Mouse (Mus musculus): ENCODE measurements around the gene Pde4dip. TPM values are rescaled to one million over a fixed set of nuclear protein-coding genes. Genes with fewer than 3 reads are reported as not detected.
A peak's percentile ranks its signal among the peaks of the same experiment; 100 is the strongest.

Gene Pde4dip
- polyA plus RNA-seq, 1 experiment from 2014 or later: 27.6 TPM

- no peaks in the 10 kb centered on the region for H3K36me3 ChIP-seq (ENCODE audit: control insufficient read depth, insufficient read depth, low read length)
- H3K9me3 ChIP-seq (ENCODE audit: control insufficient read depth, low read length): no peaks in the 10 kb centered on the region
- H3K4me1 ChIP-seq (ENCODE audit: control insufficient read depth, insufficient read depth, low read length): no peaks in the 10 kb centered on the region
- H3K27me3 ChIP-seq (ENCODE audit: control insufficient read depth, insufficient read depth, low read length): no peaks in the 10 kb centered on the region
- DNase-seq (ENCODE audit: low spot score, missing footprints): no peak
- no peak overlapping the region for H3K4me3 ChIP-seq (ENCODE audit: low read depth, low read length)
- ATAC-seq (ENCODE audit: low FRiP score): no peak
- no peak overlapping the region for H3K4me2 ChIP-seq
- no peak overlapping the region for H3K9ac ChIP-seq (ENCODE audit: low read length)
- 78% methylated on average over 2 of the region's 2 CpGs for WGBS
- H3K27ac ChIP-seq (ENCODE audit: low read depth, low read length): no peak overlapping the region
These were observed 199.2 kb downstream of the Pde4dip start for GRCm38 (mm10) chr3:97689289-97689688.

GRCm38 (mm10) chr3:97686372-97687117 is 202.0 kb downstream of the Pde4dip start:
- H3K9ac ChIP-seq (ENCODE audit: low read length): no peak overlapping the region
- no peak for ATAC-seq (ENCODE audit: low FRiP score)
- no peak overlapping the region for H3K4me3 ChIP-seq (ENCODE audit: low read depth, low read length)
- WGBS: 88% methylated on average over 4 of the region's 4 CpGs
- H3K4me1 ChIP-seq (ENCODE audit: control insufficient read depth, insufficient read depth, low read length): peaks cover 3% of the 10 kb centered on the region; the same call in 1 of the 2 replicates
- no peaks in the 10 kb centered on the region for H3K36me3 ChIP-seq (ENCODE audit: control insufficient read depth, insufficient read depth, low read length)
- no peak overlapping the region for H3K4me2 ChIP-seq
- H3K27ac ChIP-seq (ENCODE audit: low read depth, low read length): no peak overlapping the region
- no peak for DNase-seq (ENCODE audit: low spot score, missing footprints)
- no peaks in the 10 kb centered on the region for H3K9me3 ChIP-seq (ENCODE audit: control insufficient read depth, low read length)
- peaks cover 12% of the 10 kb centered on the region for H3K27me3 ChIP-seq (ENCODE audit: control insufficient read depth, insufficient read depth, low read length)

GRCm38 (mm10) chr3:97683560-97684195 is 204.8 kb downstream of the Pde4dip start:
- peaks cover 15% of the 10 kb centered on the region for H3K27me3 ChIP-seq (ENCODE audit: control insufficient read depth, insufficient read depth, low read length)
- no peak overlapping the region for H3K9ac ChIP-seq (ENCODE audit: low read length)
- H3K4me1 ChIP-seq (ENCODE audit: control insufficient read depth, insufficient read depth, low read length): peaks cover 3% of the 10 kb centered on the region; the same call in 1 of the 2 replicates
- no peaks in the 10 kb centered on the region for H3K36me3 ChIP-seq (ENCODE audit: control insufficient read depth, insufficient read depth, low read length)
- peak overlapping the region; percentile 7; the same call in 1 of the 2 replicates for H3K4me2 ChIP-seq
- WGBS: 6% methylated on average over 16 of the region's 16 CpGs
- DNase-seq (ENCODE audit: low spot score, missing footprints) (peak; percentile 91), ATAC-seq (ENCODE audit: low FRiP score) (peak; percentile 28; the same call in 1 of the 2 replicates)
- H3K27ac ChIP-seq (ENCODE audit: low read depth, low read length): no peak overlapping the region
- H3K4me3 ChIP-seq (ENCODE audit: low read depth, low read length): no peak overlapping the region
- H3K9me3 ChIP-seq (ENCODE audit: control insufficient read depth, low read length): no peaks in the 10 kb centered on the region

GRCm38 (mm10) chr3:97682576-97682975 is 205.9 kb downstream of the Pde4dip start:
- H3K9me3 ChIP-seq (ENCODE audit: control insufficient read depth, low read length): no peaks in the 10 kb centered on the region
- DNase-seq (ENCODE audit: low spot score, missing footprints) (no peak), ATAC-seq (ENCODE audit: low FRiP score) (no peak)
- H3K27me3 ChIP-seq (ENCODE audit: control insufficient read depth, insufficient read depth, low read length): peaks cover 15% of the 10 kb centered on the region
- H3K27ac ChIP-seq (ENCODE audit: low read depth, low read length): no peak overlapping the region
- H3K9ac ChIP-seq (ENCODE audit: low read length): no peak overlapping the region
- H3K4me1 ChIP-seq (ENCODE audit: control insufficient read depth, insufficient read depth, low read length): peaks cover 3% of the 10 kb centered on the region; the same call in 1 of the 2 replicates
- WGBS: 25% methylated on average over 5 of the region's 5 CpGs
- 0 out of 2 replicates have a peak overlapping the region, but pooled peaks have one; percentile 30 for H3K4me3 ChIP-seq (ENCODE audit: low read depth, low read length)
- H3K36me3 ChIP-seq (ENCODE audit: control insufficient read depth, insufficient read depth, low read length): no peaks in the 10 kb centered on the region
- H3K4me2 ChIP-seq: peak overlapping the region; percentile 60

GRCm38 (mm10) chr3:97682159-97682502 is 206.4 kb downstream of the Pde4dip start:
- peaks cover 15% of the 10 kb centered on the region for H3K27me3 ChIP-seq (ENCODE audit: control insufficient read depth, insufficient read depth, low read length)
- DNase-seq (ENCODE audit: low spot score, missing footprints): peak; percentile 89

GRCm38 (mm10) chr3:97681321-97682158 is 207.0 kb downstream of the Pde4dip start:
- peaks cover 15% of the 10 kb centered on the region for H3K27me3 ChIP-seq (ENCODE audit: control insufficient read depth, insufficient read depth, low read length)
- H3K4me3 ChIP-seq (ENCODE audit: low read depth, low read length): peak overlapping the region; percentile 30
- peaks cover 3% of the 10 kb centered on the region; the same call in 1 of the 2 replicates for H3K4me1 ChIP-seq (ENCODE audit: control insufficient read depth, insufficient read depth, low read length)
- H3K36me3 ChIP-seq (ENCODE audit: control insufficient read depth, insufficient read depth, low read length): no peaks in the 10 kb centered on the region
- ATAC-seq (ENCODE audit: low FRiP score) (peak; percentile 55), DNase-seq (ENCODE audit: low spot score, missing footprints) (peak; percentile 96)
- H3K9me3 ChIP-seq (ENCODE audit: control insufficient read depth, low read length): no peaks in the 10 kb centered on the region
- H3K27ac ChIP-seq (ENCODE audit: low read depth, low read length): no peak overlapping the region
- 1% methylated on average over 33 of the region's 33 CpGs for WGBS
- peak overlapping the region; percentile 24; the same call in 1 of the 2 replicates for H3K9ac ChIP-seq (ENCODE audit: low read length)
- peak overlapping the region; percentile 60 for H3K4me2 ChIP-seq

More at GRCm38 (mm10) chr3:97682159-97682502, 206.4 kb downstream of the Pde4dip start:
- no peak overlapping the region for H3K27ac ChIP-seq (ENCODE audit: low read depth, low read length)
- H3K9me3 ChIP-seq (ENCODE audit: control insufficient read depth, low read length): no peaks in the 10 kb centered on the region
- H3K36me3 ChIP-seq (ENCODE audit: control insufficient read depth, insufficient read depth, low read length): no peaks in the 10 kb centered on the region
- peak overlapping the region; percentile 60 for H3K4me2 ChIP-seq
- no peak for ATAC-seq (ENCODE audit: low FRiP score)
- under 1% methylated on average over 11 of the region's 11 CpGs for WGBS
- H3K4me3 ChIP-seq (ENCODE audit: low read depth, low read length): peak overlapping the region; percentile 30
- no peak overlapping the region for H3K9ac ChIP-seq (ENCODE audit: low read length)
- peaks cover 3% of the 10 kb centered on the region; the same call in 1 of the 2 replicates for H3K4me1 ChIP-seq (ENCODE audit: control insufficient read depth, insufficient read depth, low read length)

GRCm38 (mm10) chr3:97680631-97681320 is 207.7 kb downstream of the Pde4dip start:
- H3K36me3 ChIP-seq (ENCODE audit: control insufficient read depth, insufficient read depth, low read length): no peaks in the 10 kb centered on the region
- H3K4me1 ChIP-seq (ENCODE audit: control insufficient read depth, insufficient read depth, low read length): peaks cover 3% of the 10 kb centered on the region; the same call in 1 of the 2 replicates
- H3K27me3 ChIP-seq (ENCODE audit: control insufficient read depth, insufficient read depth, low read length): peaks cover 15% of the 10 kb centered on the region
- H3K27ac ChIP-seq (ENCODE audit: low read depth, low read length): no peak overlapping the region
- WGBS: 1% methylated on average over 28 of the region's 28 CpGs
- ATAC-seq (ENCODE audit: low FRiP score) (peak; percentile 83), DNase-seq (ENCODE audit: low spot score, missing footprints) (peak; percentile 95)
- peak overlapping the region; percentile 30 for H3K4me3 ChIP-seq (ENCODE audit: low read depth, low read length)
- H3K9me3 ChIP-seq (ENCODE audit: control insufficient read depth, low read length): no peaks in the 10 kb centered on the region
- H3K4me2 ChIP-seq: peak overlapping the region; percentile 60
- H3K9ac ChIP-seq (ENCODE audit: low read length): no peak overlapping the region

GRCm38 (mm10) chr3:97678416-97678815 is 210.1 kb downstream of the Pde4dip start:
- no peak overlapping the region for H3K4me2 ChIP-seq
- no peaks in the 10 kb centered on the region for H3K9me3 ChIP-seq (ENCODE audit: control insufficient read depth, low read length)
- WGBS: 96% methylated on average over 3 of the region's 3 CpGs
- no peak overlapping the region for H3K27ac ChIP-seq (ENCODE audit: low read depth, low read length)
- H3K36me3 ChIP-seq (ENCODE audit: control insufficient read depth, insufficient read depth, low read length): no peaks in the 10 kb centered on the region
- H3K9ac ChIP-seq (ENCODE audit: low read length): no peak overlapping the region
- DNase-seq (ENCODE audit: low spot score, missing footprints) (no peak), ATAC-seq (ENCODE audit: low FRiP score) (no peak)
- no peak overlapping the region for H3K4me3 ChIP-seq (ENCODE audit: low read depth, low read length)
- H3K27me3 ChIP-seq (ENCODE audit: control insufficient read depth, insufficient read depth, low read length): peaks cover 12% of the 10 kb centered on the region
- no peaks in the 10 kb centered on the region; the same call in 1 of the 2 replicates for H3K4me1 ChIP-seq (ENCODE audit: control insufficient read depth, insufficient read depth, low read length)
